Mouse (Mus musculus) bone marrow, adult 2 months (tissue): ENCODE results near the gene Pnp2. TPM values are rescaled to one million over a fixed set of nuclear protein-coding genes. Genes with fewer than 3 reads are reported as not detected.
A peak's percentile ranks its signal among the peaks of the same experiment; 100 is the strongest.
"Not testable (repeated sequence)": the region's sequence is repeated elsewhere in the genome, so short reads cannot be mapped to it uniquely, and the experiment has no call there.

Source experiments
- H3K27ac ChIP-seq: fragments of 200-500 bp; 2 replicates; pipeline ENCODE4 v1.5.1; 2012; ENCODE audit warnings: low read depth, mild to moderate bottlenecking, control low read depth, inconsistent platforms, low read length; ENCODE audit not compliant: control insufficient read depth, poor library complexity, insufficient read depth
- H3K4me1 ChIP-seq: fragments of 200-500 bp; 2 replicates; pipeline ENCODE4 v1.6.1; 2011; ENCODE audit warnings: low read length; ENCODE audit not compliant: control insufficient read depth, insufficient read depth
- H3K4me3 ChIP-seq: fragments of 200-500 bp; replicated peaks from 2 replicates; pipeline ENCODE3; 2011; ENCODE audit warnings: mild to moderate bottlenecking, low read depth, low read length, control low read depth; ENCODE audit not compliant: control insufficient read depth
- CTCF ChIP-seq: fragments of 200-500 bp; IDR thresholded peaks from 2 replicates; pipeline ENCODE4 v1.5.1; 2011; ENCODE audit warnings: low read length, control low read depth; ENCODE audit not compliant: control insufficient read depth, insufficient read depth
- POLR2A ChIP-seq: fragments of 200-500 bp; IDR thresholded peaks from 2 replicates; pipeline ENCODE4 v1.6.1; 2011; ENCODE audit warnings: low read depth, mild to moderate bottlenecking, control low read depth, low read length, borderline replicate concordance; ENCODE audit not compliant: control insufficient read depth
- WGBS: fragments of 180-500 bp; shearing (Covaris S2); methylation state at CpG from one replicate; pipeline ENCODE4 v1.1.7; 2018; 5-methylcytosine and 5-hydroxymethylcytosine counted together
- polyA plus RNA-seq: library from polyadenylated mRNA; stranded (reverse); fragments of >200 nt; gene quantifications from 2 replicates; pipeline ENCODE4 v1.2.4, GENCODE M21; 2011; ENCODE audit warnings: low replicate concordance; ENCODE audit not compliant: missing spikeins, insufficient read depth, insufficient read length

Gene Pnp2
- polyA plus RNA-seq, 1 experiment: 109 TPM

GRCm38 (mm10) chr14:50973700-50974099, 17.9 kb downstream of the Pnp2 start:
- TF ChIP-seq CTCF (no peak), POLR2A (no peak)
- H3K4me1 ChIP-seq: peaks cover 4% of the 10 kb centered on the region; the same call in 1 of the 2 replicates
- WGBS: 59% methylated on average over 4 of the region's 4 CpGs
- no peak overlapping the region for H3K27ac ChIP-seq
- H3K4me3 ChIP-seq: no peak overlapping the region

GRCm38 (mm10) chr14:50975001-50975400, 19.2 kb downstream of the Pnp2 start:
- peaks cover 4% of the 10 kb centered on the region; the same call in 1 of the 2 replicates for H3K4me1 ChIP-seq
- WGBS: 72% methylated on average over 5 of the region's 5 CpGs
- no peak overlapping the region for H3K27ac ChIP-seq
- TF ChIP-seq POLR2A: no peak
- TF ChIP-seq CTCF: no peak
- no peak overlapping the region for H3K4me3 ChIP-seq

GRCm38 (mm10) chr14:50976674-50977073, 20.9 kb downstream of the Pnp2 start:
- WGBS: 22% methylated on average over 9 of the region's 9 CpGs
- Histone ChIP-seq H3K4me3 (no peak overlapping the region), H3K27ac (no peak overlapping the region), H3K4me1 (no peaks in the 10 kb centered on the region; the same call in 1 of the 2 replicates)
- no peak for TF ChIP-seq POLR2A

GRCm38 (mm10) chr14:50978451-50978850, 22.7 kb downstream of the Pnp2 start:
- 39% methylated on average over 6 of the region's 6 CpGs for WGBS
- H3K4me1 ChIP-seq, H3K4me3 ChIP-seq: not testable (repeated sequence)
- peak overlapping the region; percentile 0; the same call in 1 of the 2 replicates for H3K27ac ChIP-seq

- Histone ChIP-seq H3K27ac (no peak overlapping the region), H3K4me3 (no peak overlapping the region), H3K4me1 (no peaks in the 10 kb centered on the region; the same call in 1 of the 2 replicates)
- TF ChIP-seq POLR2A: no peak
- TF ChIP-seq CTCF: no peak
These were observed 23.8 kb downstream of the Pnp2 start for GRCm38 (mm10) chr14:50979631-50980030.

GRCm38 (mm10) chr14:50981207-50981606, 25.4 kb downstream of the Pnp2 start:
- Histone ChIP-seq H3K27ac (no peak overlapping the region; the same call in 1 of the 2 replicates), H3K4me1 (no peaks in the 10 kb centered on the region; the same call in 1 of the 2 replicates), H3K4me3 (no peak overlapping the region)
- TF ChIP-seq POLR2A (no peak), CTCF (no peak)
- 1% methylated on average over 2 of the region's 2 CpGs for WGBS

- TF ChIP-seq POLR2A: no peak
- TF ChIP-seq CTCF: no peak
- Histone ChIP-seq H3K4me1 (no peaks in the 10 kb centered on the region), H3K4me3 (no peak overlapping the region), H3K27ac (no peak overlapping the region)
- 18% methylated on average over 5 of the region's 5 CpGs for WGBS
These were observed 26.0 kb downstream of the Pnp2 start for GRCm38 (mm10) chr14:50981837-50982236.

GRCm38 (mm10) chr14:50987668-50988067, 31.9 kb downstream of the Pnp2 start:
- Histone ChIP-seq H3K27ac (no peak overlapping the region), H3K4me1 (no peaks in the 10 kb centered on the region), H3K4me3 (no peak overlapping the region)
- WGBS: 90% methylated on average over 2 of the region's 2 CpGs
- no peak for TF ChIP-seq POLR2A
- TF ChIP-seq CTCF: no peak

GRCm38 (mm10) chr14:50991037-50991436, 35.2 kb downstream of the Pnp2 start:
- H3K4me3 ChIP-seq: no peak overlapping the region
- H3K4me1 ChIP-seq: no peaks in the 10 kb centered on the region
- WGBS: 56% methylated on average over 3 of the region's 3 CpGs
- no peak overlapping the region for H3K27ac ChIP-seq
- TF ChIP-seq CTCF (no peak), POLR2A (no peak)
